Mouse (Mus musculus) testis, adult 2 months (tissue): Measurements from ENCODE around the gene Evi2a. TPM values are rescaled to one million over a fixed set of nuclear protein-coding genes. Genes with fewer than 3 reads are reported as not detected.

Source experiments
- H3K27ac ChIP-seq: fragments of 200-500 bp; 2 replicates; pipeline ENCODE4 v1.5.1; 2012; ENCODE audit warnings: low read depth, low read length; ENCODE audit not compliant: control insufficient read depth, insufficient read depth
- H3K27me3 ChIP-seq: fragments of 200-500 bp; 2 replicates; pipeline ENCODE4 v1.6.1; 2012; ENCODE audit warnings: mild to moderate bottlenecking, low read length, moderate library complexity; ENCODE audit not compliant: control insufficient read depth, insufficient read depth
- H3K36me3 ChIP-seq: fragments of 200-500 bp; 2 replicates; pipeline ENCODE4 v1.6.1; 2012; ENCODE audit warnings: mild to moderate bottlenecking, low read length; ENCODE audit not compliant: control insufficient read depth, insufficient read depth
- H3K4me1 ChIP-seq: fragments of 200-500 bp; 2 replicates; pipeline ENCODE4 v1.6.1; 2012; ENCODE audit warnings: low read length; ENCODE audit not compliant: control insufficient read depth, insufficient read depth
- H3K4me3 ChIP-seq: fragments of 200-500 bp; 2 replicates; pipeline ENCODE4 v1.5.1; 2012; ENCODE audit warnings: low read depth, mild to moderate bottlenecking, low read length, moderate library complexity, mixed read lengths; ENCODE audit not compliant: control insufficient read depth
- CTCF ChIP-seq: fragments of 200-500 bp; IDR thresholded peaks from 2 replicates; pipeline ENCODE4 v1.5.1; 2012; ENCODE audit warnings: low read depth, mild to moderate bottlenecking, inconsistent platforms, low read length, moderate library complexity; ENCODE audit not compliant: control insufficient read depth, insufficient read depth, insufficient replicate concordance
- POLR2A ChIP-seq: fragments of 200-500 bp; IDR thresholded peaks from 2 replicates; pipeline ENCODE4 v1.6.1; 2012; ENCODE audit warnings: low read depth, mild to moderate bottlenecking, inconsistent platforms, low read length, moderate library complexity; ENCODE audit not compliant: control insufficient read depth
- polyA plus RNA-seq: library from polyadenylated mRNA; depleted of rRNA; stranded (reverse); fragments of >200 nt; gene quantifications from 2 replicates; pipeline ENCODE4 v1.2.3, GENCODE M21; 2012; rRNA removed

Evi2a gene
- 0.71 and 0.94 TPM in 2 replicates for polyA plus RNA-seq

DNA sequence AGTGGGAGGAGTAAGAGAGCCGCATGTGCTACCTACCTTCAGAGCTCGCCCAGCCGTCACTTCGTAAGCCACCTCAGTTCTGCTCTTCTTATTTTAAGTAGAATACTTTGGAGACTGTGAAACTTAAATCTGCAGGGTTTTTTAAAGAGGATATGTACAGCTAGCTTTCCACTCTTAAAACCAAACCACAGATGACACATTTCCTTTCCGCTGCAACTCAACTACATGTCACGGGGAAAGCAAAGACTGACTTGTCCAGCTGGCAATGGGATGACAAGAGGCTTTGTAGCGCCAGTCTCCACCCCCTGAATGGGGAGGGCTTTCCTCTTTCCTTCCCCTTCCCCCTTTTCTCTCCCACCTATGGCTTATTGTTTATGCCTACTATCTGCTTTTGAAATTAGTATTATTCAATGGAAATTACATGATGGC, at the start of gene Evi2a, which contains the start of gene Evi2:
TSS of gene Evi2a (minus strand) at position 277 of the 429 bp plus-strand sequence.
TSS of gene Evi2 (minus strand) at position 257 of the 429 bp plus-strand sequence.
- TF ChIP-seq CTCF (no peak), POLR2A (no peak)
- H3K4me1 ChIP-seq = no peaks in the 10 kb centered on the region; the same call in 1 of the 2 replicates
- H3K36me3 ChIP-seq = no peaks in the 10 kb centered on the region
- no peak within 1 kb of the TSS for H3K4me3 ChIP-seq
- no peaks in the 10 kb centered on the region for H3K27me3 ChIP-seq
- H3K27ac ChIP-seq = no peak within 1 kb of the TSS

DNA sequence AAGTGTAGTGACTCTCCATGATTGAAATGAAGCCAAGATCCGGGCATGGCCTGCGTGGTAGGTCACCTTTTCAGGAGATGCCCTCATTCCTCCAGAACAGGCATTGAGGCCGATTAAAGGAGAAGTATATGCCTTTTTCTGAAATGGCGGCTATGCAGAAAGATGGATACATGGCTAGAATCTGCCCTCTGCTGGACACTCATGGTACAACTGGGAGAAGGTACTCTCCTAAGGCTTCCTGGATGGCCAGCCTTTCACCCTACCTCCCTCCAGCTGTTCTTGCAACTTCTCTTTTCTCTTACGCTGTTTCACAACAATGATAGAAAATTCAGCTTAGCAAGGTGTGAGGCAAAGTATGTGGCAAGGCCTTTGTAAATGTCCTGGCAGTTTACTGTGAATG, 47.3 kb upstream of the Evi2a start:
- no peak for TF ChIP-seq POLR2A
- peak; percentile 12; the same call in 1 of the 2 replicates for TF ChIP-seq CTCF
- Histone ChIP-seq H3K27ac (no peak overlapping the region), H3K36me3 (no peaks in the 10 kb centered on the region), H3K4me1 (no peaks in the 10 kb centered on the region), H3K4me3 (no peak overlapping the region), H3K27me3 (no peaks in the 10 kb centered on the region)

DNA sequence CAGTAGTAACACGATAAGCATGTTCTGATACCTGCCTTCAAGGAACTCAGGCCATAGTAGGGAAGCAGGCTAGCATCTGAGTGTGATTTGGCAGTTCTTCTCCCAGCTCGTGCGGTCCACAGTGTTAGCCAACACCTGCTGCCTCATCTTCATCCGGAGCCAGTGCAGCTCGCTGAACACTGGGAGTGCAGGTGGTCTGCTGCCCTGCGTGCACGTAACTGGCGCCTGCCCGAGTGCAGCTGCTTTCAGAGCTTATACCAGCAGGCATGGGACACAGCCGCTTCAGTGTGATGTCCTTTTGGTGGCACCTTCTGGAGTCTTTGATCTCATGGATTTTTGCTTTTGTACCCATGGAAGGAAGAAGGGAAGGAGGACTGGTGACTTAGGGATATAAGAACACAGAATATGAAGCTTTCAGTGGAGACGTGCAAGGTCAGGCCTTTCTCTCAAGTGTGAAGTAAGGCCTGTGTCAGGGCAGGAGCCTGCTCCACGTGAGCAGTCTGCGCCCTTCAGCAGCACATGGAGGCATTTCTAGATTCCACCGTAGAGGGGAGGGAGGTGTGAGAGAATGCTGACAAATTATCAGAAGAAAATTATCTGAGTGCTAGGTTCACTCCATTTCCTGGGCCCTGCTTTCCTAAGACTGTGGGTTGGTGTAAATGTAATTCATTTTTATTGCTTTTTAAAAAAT, 45.1 kb upstream of the Evi2a start:
- H3K4me1 ChIP-seq = no peaks in the 10 kb centered on the region
- H3K4me3 ChIP-seq = no peak overlapping the region
- TF ChIP-seq POLR2A (no peak), CTCF (no peak)
- H3K36me3 ChIP-seq = no peaks in the 10 kb centered on the region; the same call in none of the 2 replicates
- H3K27me3 ChIP-seq = no peaks in the 10 kb centered on the region
- no peak overlapping the region for H3K27ac ChIP-seq

DNA sequence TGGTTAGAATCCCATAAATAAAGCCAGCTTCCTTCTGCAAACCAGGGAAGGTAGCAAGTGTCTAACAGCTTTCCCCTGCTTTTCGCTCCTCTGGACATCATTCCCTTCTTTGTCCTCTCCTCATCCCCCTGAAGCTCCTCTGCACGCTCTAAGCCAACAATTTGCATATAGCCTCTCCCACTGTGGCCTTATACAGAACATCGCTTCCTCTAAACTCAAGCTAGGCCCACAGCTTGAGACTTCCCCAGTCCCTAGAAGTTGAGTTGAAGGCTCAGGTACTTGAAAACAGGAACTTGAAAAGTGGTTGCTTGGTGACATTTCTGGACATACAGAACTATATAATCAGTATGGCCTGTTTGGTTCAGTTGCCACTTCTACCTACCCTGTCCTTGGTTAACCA, 43.4 kb upstream of the Evi2a start:
- Histone ChIP-seq H3K4me3 (no peak overlapping the region), H3K27me3 (no peaks in the 10 kb centered on the region), H3K4me1 (no peaks in the 10 kb centered on the region), H3K36me3 (peaks cover 1% of the 10 kb centered on the region), H3K27ac (no peak overlapping the region)
- TF ChIP-seq POLR2A = no peak
- TF ChIP-seq CTCF = no peak

DNA sequence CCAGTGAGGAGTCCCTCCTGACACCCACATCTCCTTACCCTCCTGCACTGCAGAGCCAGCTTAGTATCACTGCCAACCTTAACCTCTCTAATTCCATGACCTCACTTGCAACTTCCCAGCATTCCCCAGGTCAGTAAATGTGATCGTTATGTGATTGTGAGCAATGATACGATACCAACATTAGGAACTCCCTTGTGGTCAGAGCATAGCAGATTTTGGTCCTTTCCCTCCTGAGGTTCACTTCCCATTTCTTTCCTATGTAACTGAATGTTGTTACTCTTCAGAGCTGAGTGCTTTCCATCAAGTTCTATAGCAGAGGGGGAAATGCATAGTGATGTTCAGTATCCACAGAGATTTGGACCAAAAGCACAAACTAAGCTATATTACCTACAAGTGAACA, 39.9 kb upstream of the Evi2a start:
- TF ChIP-seq POLR2A (no peak), CTCF (no peak)
- Histone ChIP-seq H3K4me3 (no peak overlapping the region), H3K36me3 (peaks cover 3% of the 10 kb centered on the region), H3K27me3 (no peaks in the 10 kb centered on the region), H3K4me1 (no peaks in the 10 kb centered on the region), H3K27ac (no peak overlapping the region)

DNA sequence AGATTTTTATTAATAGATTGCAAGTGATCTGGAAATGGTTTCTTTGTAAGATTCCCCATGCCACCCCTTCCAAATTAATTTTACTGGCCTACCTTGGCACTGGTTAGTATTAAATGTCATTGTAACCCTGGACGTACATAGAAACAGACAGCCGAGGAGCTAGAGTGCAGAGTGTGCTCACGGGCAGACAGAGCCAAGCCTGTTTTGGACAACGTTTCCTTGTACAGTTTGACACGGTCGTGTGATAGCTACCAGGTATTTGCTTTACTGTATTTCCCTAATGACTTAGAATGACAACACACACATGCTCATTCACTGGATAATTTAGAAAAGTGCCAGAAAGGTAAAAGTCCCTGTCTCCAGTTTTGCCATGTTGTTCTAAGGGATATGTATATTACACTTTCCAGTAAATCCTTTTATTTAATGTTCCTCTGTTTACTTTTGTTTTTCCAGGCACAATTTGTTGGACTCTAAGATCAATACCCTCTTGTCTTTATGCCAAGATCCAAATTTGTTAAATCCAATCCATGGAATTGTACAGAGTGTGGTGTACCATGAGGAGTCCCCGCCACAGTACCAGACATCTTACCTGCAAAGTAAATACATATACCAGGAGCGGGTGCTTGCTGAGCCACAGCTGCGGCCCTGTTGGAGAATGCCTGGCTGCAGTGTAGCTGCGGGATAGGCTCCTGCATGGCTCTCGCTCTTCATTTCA, 37.9 kb upstream of the Evi2a start:
- H3K36me3 ChIP-seq = peaks cover 3% of the 10 kb centered on the region
- no peaks in the 10 kb centered on the region for H3K27me3 ChIP-seq
- no peak overlapping the region for H3K27ac ChIP-seq
- TF ChIP-seq POLR2A (no peak), CTCF (no peak)
- H3K4me3 ChIP-seq = no peak overlapping the region
- H3K4me1 ChIP-seq = no peaks in the 10 kb centered on the region

DNA sequence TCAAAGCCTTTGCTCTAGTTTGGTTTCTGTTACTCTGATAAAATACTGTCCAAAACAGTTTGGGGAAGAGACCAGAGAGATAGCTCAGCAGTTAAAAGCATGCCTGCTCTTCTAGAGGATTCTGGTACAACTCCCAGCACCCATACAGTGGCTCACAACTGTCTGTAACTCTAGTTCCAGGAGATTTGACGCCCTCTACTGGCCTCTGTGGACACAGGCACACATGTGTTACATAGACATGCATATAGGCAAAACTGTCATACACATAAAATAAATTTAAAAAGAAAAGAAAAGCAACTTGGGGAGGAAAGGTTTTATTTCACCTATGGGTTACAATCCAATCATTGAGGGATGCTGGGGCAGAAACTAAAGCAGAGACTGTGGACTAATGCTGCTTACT, 36.5 kb upstream of the Evi2a start:
- no peaks in the 10 kb centered on the region for H3K4me1 ChIP-seq
- no peak overlapping the region for H3K27ac ChIP-seq
- H3K36me3 ChIP-seq = peaks cover 3% of the 10 kb centered on the region
- H3K4me3 ChIP-seq = no peak overlapping the region
- no peaks in the 10 kb centered on the region for H3K27me3 ChIP-seq
- TF ChIP-seq POLR2A (no peak), CTCF (no peak)
